Mouse (Mus musculus) heart, postnatal 0 days (tissue): ENCODE measurements around the gene Stard13. TPM values are rescaled to one million over a fixed set of nuclear protein-coding genes. Genes with fewer than 3 reads are reported as not detected.

Source experiments
- ATAC-seq: fragments of 200-750 bp; cut with Nextera tagmentation; 2 replicates; pipeline ENCODE4 v1.8.0; 2017; ENCODE audit warnings: low read depth, moderate number of reproducible peaks, moderate library complexity; ENCODE audit not compliant: insufficient read depth
- DNase-seq: peaks from one replicate; pipeline ENCODE4 v3.0.0-alpha.2; 2016; ENCODE audit warnings: low spot score
- H3K27ac ChIP-seq: fragments of 300-500 bp; sonication (generic); 2 replicates; pipeline ENCODE4 v1.5.1; 2014; ENCODE audit warnings: low read depth, mild to moderate bottlenecking
- H3K27me3 ChIP-seq: fragments of 300-500 bp; sonication (generic); 2 replicates; pipeline ENCODE4 v1.6.1; 2014; ENCODE audit warnings: low read length, mixed read lengths; ENCODE audit not compliant: control insufficient read depth, insufficient read depth
- H3K36me3 ChIP-seq: fragments of 300-500 bp; sonication (generic); replicated peaks from 2 replicates; pipeline ENCODE4 v1.6.1; 2014; ENCODE audit warnings: low read length, mixed read lengths; ENCODE audit not compliant: control insufficient read depth, insufficient read depth
- H3K4me1 ChIP-seq: fragments of 300-500 bp; sonication (generic); 2 replicates; pipeline ENCODE4 v1.6.1; 2014; ENCODE audit warnings: antibody characterized with exemption; ENCODE audit not compliant: control insufficient read depth, insufficient read depth
- H3K4me2 ChIP-seq: fragments of 300-500 bp; sonication (generic); 2 replicates; pipeline ENCODE4 v1.6.1; 2014; ENCODE audit warnings: low read depth, mild to moderate bottlenecking, low read length, moderate library complexity
- H3K4me3 ChIP-seq: fragments of 300-500 bp; sonication (generic); 2 replicates; pipeline ENCODE4 v1.5.1; 2014; ENCODE audit warnings: low read depth, low read length
- H3K9ac ChIP-seq: fragments of 300-500 bp; sonication (generic); replicated peaks from 2 replicates; pipeline ENCODE4 v1.6.1; 2014; ENCODE audit warnings: low read depth, low read length, mixed read lengths
- H3K9me3 ChIP-seq: fragments of 300-500 bp; sonication (generic); replicated peaks from 2 replicates; pipeline ENCODE4 v1.6.1; 2016; ENCODE audit warnings: low read length; ENCODE audit not compliant: control insufficient read depth
- CTCF ChIP-seq: IDR thresholded peaks from 2 replicates; pipeline ENCODE4 v1.5.1; 2016; ENCODE audit warnings: antibody characterized with exemption, control low read depth, low read depth
- EP300 ChIP-seq: IDR thresholded peaks from 2 replicates; pipeline ENCODE4 v1.6.1; 2016; ENCODE audit warnings: antibody characterized with exemption, low read depth
- WGBS: fragments of 180-500 bp; shearing (Covaris S2); extraction: QIAGEN DNeasy Blood & Tissue Kit; methylation state at CpG from one replicate; pipeline ENCODE4 v1.1.7; 2014; 5-methylcytosine and 5-hydroxymethylcytosine counted together
- polyA plus RNA-seq: library from polyadenylated mRNA; unstranded; fragments of >200 nt; fragmentation: Nextera tagmentation; extraction: Ambion mirVana; gene quantifications from 2 replicates; pipeline ENCODE4 v1.2.1, GENCODE M21; 2015
- total RNA-seq: library from RNA; depleted of rRNA; stranded (reverse); fragments of >200 nt; gene quantifications from 2 replicates; pipeline ENCODE4 v1.2.3, GENCODE M21; 2014; ENCODE audit warnings: low replicate concordance

Gene Stard13
- total and polyA plus RNA-seq, 2 experiments from 2014 or later, result 3.3 to 10.6 TPM

DNA sequence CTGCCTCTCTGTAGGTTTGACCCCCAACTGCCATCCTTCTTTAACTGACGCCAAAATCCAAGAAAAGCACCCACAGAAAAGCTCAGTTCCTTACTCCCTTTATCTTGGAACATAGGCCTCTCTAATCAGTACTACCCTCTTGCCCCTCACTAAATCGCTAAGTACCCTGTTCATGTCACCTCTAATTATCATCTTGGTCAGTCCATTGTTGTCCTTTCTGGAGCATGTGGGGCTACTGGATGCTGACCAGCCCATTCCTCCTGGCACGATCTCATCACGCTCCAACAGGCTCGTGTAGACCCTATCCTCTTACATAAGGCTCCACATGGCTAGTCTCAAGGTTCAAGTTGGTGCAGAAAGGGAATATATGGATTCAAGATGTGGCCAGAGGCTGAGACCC lies 2.8 kb upstream of the Stard13 start:
- H3K4me3 ChIP-seq, result no peak overlapping the region
- 60% methylated on average over 5 of the region's 5 CpGs for WGBS
- TF ChIP-seq CTCF (no peak), EP300 (no peak)
- ATAC-seq, result no peak
- no peaks in the 10 kb centered on the region for H3K9me3 ChIP-seq
- H3K4me1 ChIP-seq, result 0 out of 2 replicates have a peak, but pooled peaks cover 11% of the 10 kb centered on the region
- peaks cover 5% of the 10 kb centered on the region; the same call in 1 of the 2 replicates for H3K27me3 ChIP-seq
- H3K9ac ChIP-seq, result no peak overlapping the region
- DNase-seq, result no peak
- H3K4me2 ChIP-seq, result no peak overlapping the region
- H3K36me3 ChIP-seq, result no peaks in the 10 kb centered on the region
- no peak overlapping the region for H3K27ac ChIP-seq

DNA sequence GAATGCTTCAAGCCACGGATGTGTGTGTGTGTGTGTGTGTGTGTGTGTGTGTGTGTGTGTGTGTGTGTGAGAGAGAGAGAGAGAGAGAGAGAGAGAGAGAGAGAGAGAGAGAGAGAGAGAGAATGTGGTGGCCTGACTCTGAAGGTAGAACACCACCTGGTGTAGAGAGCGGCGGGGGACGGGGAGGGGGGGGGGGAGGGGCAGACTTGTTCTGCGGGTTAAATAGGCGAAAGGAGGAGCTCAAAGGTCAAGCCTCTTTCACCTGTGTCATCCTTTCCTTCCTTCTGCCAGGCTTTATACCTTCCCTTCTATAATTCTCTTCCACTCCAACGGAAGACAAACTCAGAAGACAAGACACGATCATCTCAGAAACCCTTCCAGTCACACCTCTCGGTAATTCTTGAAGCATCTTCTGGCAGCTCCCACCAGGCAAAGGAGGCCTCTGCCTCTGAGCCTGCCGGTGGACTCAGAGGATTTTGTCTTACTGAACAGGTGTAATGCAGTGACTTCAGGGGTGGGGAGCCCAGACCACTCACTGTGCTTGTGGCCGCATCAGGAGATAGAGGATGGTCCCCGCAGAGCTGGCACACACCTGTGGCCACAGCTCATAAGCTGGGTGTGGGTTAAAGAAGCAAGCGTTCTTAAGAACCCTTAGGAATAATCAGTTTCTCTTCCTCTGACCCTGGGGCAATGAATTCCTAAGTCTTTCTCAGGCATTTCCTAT lies 898 bp downstream of the Stard13 start:
- Histone ChIP-seq H3K27me3 (peaks cover 5% of the 10 kb centered on the region; the same call in 1 of the 2 replicates), H3K9me3 (no peaks in the 10 kb centered on the region), H3K36me3 (no peaks in the 10 kb centered on the region), H3K4me3 (peak overlapping the region; percentile 61), H3K27ac (no peak overlapping the region), H3K4me1 (0 out of 2 replicates have a peak, but pooled peaks cover 11% of the 10 kb centered on the region), H3K9ac (no peak overlapping the region; the same call in 1 of the 2 replicates), H3K4me2 (peak overlapping the region; percentile 86)
- ATAC-seq (no peak), DNase-seq (no peak)
- no peak for TF ChIP-seq EP300
- no peak for TF ChIP-seq CTCF
- WGBS, result 28% methylated on average over 10 of the region's 13 CpGs

DNA sequence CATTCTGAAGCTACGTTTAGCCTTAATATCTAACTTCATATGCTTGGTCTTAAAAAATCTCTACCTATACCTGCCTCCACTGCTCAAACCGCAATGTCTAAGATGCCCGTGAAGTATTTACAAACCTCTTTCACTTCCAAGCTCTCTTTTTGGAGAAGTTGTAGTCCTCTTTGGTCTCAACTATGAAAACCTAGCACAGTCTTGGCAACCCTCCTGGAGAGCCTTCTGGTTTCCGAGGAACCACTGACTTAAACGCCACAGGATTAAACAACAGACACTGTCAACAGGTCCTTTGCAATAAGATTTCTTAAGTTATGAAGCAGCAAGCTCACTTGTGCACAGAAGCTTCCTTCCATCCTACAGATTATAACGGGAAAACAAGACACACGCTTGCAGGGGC lies 1.8 kb downstream of the Stard13 start:
- H3K27ac ChIP-seq, result no peak overlapping the region
- no peak for TF ChIP-seq CTCF
- no peak for TF ChIP-seq EP300
- H3K27me3 ChIP-seq, result peaks cover 5% of the 10 kb centered on the region; the same call in 1 of the 2 replicates
- WGBS, result 84% methylated on average over 7 of the region's 7 CpGs
- no peak overlapping the region for H3K9ac ChIP-seq
- H3K36me3 ChIP-seq, result no peaks in the 10 kb centered on the region
- no peak overlapping the region for H3K4me3 ChIP-seq
- DNase-seq (no peak), ATAC-seq (no peak)
- 0 out of 2 replicates have a peak, but pooled peaks cover 11% of the 10 kb centered on the region for H3K4me1 ChIP-seq
- no peaks in the 10 kb centered on the region for H3K9me3 ChIP-seq
- H3K4me2 ChIP-seq, result no peak overlapping the region

DNA sequence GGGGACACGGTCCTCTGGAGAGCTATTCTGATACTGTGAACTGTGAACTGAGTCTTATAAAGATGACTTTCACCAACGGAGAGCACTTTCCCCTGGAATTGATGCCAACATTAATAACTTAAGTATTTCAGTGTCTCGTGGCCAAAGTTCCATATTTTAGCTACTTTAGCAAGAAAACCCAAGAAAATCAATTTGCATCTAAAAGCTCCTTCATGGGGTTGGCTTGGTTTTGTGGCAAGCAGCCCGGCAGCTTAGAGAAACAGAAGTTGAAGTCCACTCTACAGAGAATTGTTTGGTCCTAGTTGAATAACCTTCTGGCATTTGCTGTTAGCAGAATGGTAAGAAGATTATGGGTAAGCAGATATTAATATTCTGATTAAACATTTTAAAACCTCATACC lies 2.2 kb downstream of the Stard13 start:
- Histone ChIP-seq H3K36me3 (no peaks in the 10 kb centered on the region), H3K27me3 (peaks cover 5% of the 10 kb centered on the region; the same call in 1 of the 2 replicates), H3K27ac (no peak overlapping the region), H3K4me2 (no peak overlapping the region), H3K4me3 (no peak overlapping the region), H3K4me1 (0 out of 2 replicates have a peak, but pooled peaks cover 11% of the 10 kb centered on the region), H3K9ac (no peak overlapping the region), H3K9me3 (no peaks in the 10 kb centered on the region)
- no peak for DNase-seq
- no peak for TF ChIP-seq EP300
- TF ChIP-seq CTCF, result no peak
- ATAC-seq, result no peak
- 77% methylated on average over 4 of the region's 4 CpGs for WGBS

DNA sequence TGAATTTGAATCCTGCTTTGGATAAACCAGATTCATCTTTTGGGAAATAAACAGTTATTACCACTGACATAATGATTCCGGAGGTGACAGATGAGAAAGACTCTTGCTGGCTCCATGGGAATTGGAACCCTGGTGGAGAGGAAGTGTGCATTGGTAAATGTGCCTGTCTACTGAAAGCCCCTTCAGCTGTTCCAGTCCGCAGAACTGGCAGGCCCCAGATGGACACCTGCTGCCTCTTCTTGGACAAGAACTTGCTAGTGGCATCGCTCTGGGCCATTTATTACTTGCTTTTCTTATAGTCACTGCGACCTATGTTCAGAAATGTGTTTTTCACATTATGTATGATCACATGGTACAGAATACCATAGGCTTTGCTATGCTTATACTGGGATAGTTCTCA lies 3.2 kb downstream of the Stard13 start:
- Histone ChIP-seq H3K27me3 (peaks cover 5% of the 10 kb centered on the region; the same call in 1 of the 2 replicates), H3K4me2 (no peak overlapping the region), H3K36me3 (no peaks in the 10 kb centered on the region), H3K27ac (no peak overlapping the region), H3K4me1 (0 out of 2 replicates have a peak, but pooled peaks cover 11% of the 10 kb centered on the region), H3K4me3 (no peak overlapping the region), H3K9ac (no peak overlapping the region), H3K9me3 (no peaks in the 10 kb centered on the region)
- no peak for DNase-seq
- no peak for TF ChIP-seq CTCF
- no peak for TF ChIP-seq EP300
- ATAC-seq, result no peak
- 87% methylated on average over 4 of the region's 4 CpGs for WGBS
